Mouse (Mus musculus): ENCODE results near the gene Agpat4. TPM values are rescaled to one million over a fixed set of nuclear protein-coding genes. Genes with fewer than 3 reads are reported as not detected.

The Agpat4 gene
- polyA plus RNA-seq, 1 experiment = 50.1 TPM

DNA sequence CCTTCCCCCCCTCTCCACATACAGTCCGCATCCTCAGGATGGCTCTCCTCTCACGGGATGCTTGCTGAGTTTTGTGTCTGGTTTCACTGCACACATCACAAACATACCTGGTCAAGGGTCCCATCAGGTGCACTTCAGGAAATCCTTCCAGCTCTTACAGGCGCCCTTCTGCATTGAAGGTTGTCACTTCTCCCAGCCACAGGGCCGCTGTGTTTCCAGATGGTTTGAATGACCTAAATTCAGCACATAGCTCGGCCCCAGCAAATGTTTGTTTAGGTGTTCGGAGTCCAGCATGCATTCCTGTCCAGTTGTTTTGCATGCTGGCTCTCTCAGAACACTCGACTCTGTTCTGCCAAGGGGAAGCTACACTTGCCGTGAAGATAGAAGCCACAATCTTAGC is 65.8 kb downstream of the Agpat4 start:
- no peaks in the 10 kb centered on the region for H3K27me3 ChIP-seq (ENCODE audit: control insufficient read depth, insufficient read depth, low read length)
- no peak overlapping the region for H3K4me3 ChIP-seq (replicated peaks; ENCODE audit: insufficient read depth, low read depth, low read length)
- no peaks in the 10 kb centered on the region for H3K4me1 ChIP-seq (ENCODE audit: control insufficient read depth, insufficient read depth, low read length)
- 80% methylated on average over 8 of the region's 8 CpGs for WGBS
- no peak for DNase-seq
- no peak overlapping the region for H3K27ac ChIP-seq (ENCODE audit: insufficient read depth, low read length)
- TF ChIP-seq CTCF (IDR thresholded peaks at IDR 0.05; ENCODE audit: borderline replicate concordance, insufficient read depth, low read depth, low read length) (no peak), POLR2A (IDR thresholded peaks at IDR 0.05; ENCODE audit: borderline replicate concordance, insufficient read depth, low read length) (no peak)

GRCm38 (mm10) chr17:12185855-12186254 is 67.4 kb downstream of the Agpat4 start:
- 96% methylated on average over 4 of the region's 4 CpGs for WGBS
- H3K27ac ChIP-seq (ENCODE audit: insufficient read depth, low read length) = no peak overlapping the region
- no peaks in the 10 kb centered on the region for H3K4me1 ChIP-seq (ENCODE audit: control insufficient read depth, insufficient read depth, low read length)
- no peak for DNase-seq
- H3K27me3 ChIP-seq (ENCODE audit: control insufficient read depth, insufficient read depth, low read length) = no peaks in the 10 kb centered on the region
- no peak overlapping the region for H3K4me3 ChIP-seq (replicated peaks; ENCODE audit: insufficient read depth, low read depth, low read length)
- no peak for TF ChIP-seq POLR2A (IDR thresholded peaks at IDR 0.05; ENCODE audit: borderline replicate concordance, insufficient read depth, low read length)

DNA sequence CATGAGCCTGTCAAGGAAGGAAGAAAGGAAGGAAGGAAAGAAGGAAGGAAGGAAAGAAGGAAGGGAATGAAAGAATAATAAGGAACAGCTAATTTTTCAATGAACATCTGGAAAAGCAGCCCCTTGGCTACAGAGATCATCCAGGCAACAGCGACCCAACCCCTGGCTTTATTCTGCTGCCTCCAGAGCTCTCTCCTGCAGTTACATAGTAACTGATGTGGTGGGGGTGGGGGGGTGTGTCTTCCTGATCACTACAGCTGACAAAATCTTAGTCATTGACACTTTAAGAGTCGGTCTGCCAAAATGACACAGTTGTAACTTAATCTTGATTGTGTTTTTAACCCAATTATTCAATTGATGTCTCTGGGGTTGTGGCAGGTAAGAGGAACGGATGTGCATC is 67.8 kb downstream of the Agpat4 start:
- Histone ChIP-seq H3K4me1 (ENCODE audit: control insufficient read depth, insufficient read depth, low read length) (no peaks in the 10 kb centered on the region), H3K4me3 (replicated peaks; ENCODE audit: insufficient read depth, low read depth, low read length) (no peak overlapping the region), H3K27me3 (ENCODE audit: control insufficient read depth, insufficient read depth, low read length) (no peaks in the 10 kb centered on the region), H3K27ac (ENCODE audit: insufficient read depth, low read length) (no peak overlapping the region)
- 88% methylated on average over 3 of the region's 3 CpGs for WGBS
- no peak for DNase-seq
- TF ChIP-seq CTCF (IDR thresholded peaks at IDR 0.05; ENCODE audit: borderline replicate concordance, insufficient read depth, low read depth, low read length) = no peak
- TF ChIP-seq POLR2A (IDR thresholded peaks at IDR 0.05; ENCODE audit: borderline replicate concordance, insufficient read depth, low read length) = no peak

GRCm38 (mm10) chr17:12187782-12188181 is 69.3 kb downstream of the Agpat4 start:
- Histone ChIP-seq H3K4me3 (replicated peaks; ENCODE audit: insufficient read depth, low read depth, low read length) (no peak overlapping the region), H3K27me3 (ENCODE audit: control insufficient read depth, insufficient read depth, low read length) (no peaks in the 10 kb centered on the region), H3K4me1 (ENCODE audit: control insufficient read depth, insufficient read depth, low read length) (no peaks in the 10 kb centered on the region), H3K27ac (ENCODE audit: insufficient read depth, low read length) (no peak overlapping the region)
- TF ChIP-seq POLR2A (IDR thresholded peaks at IDR 0.05; ENCODE audit: borderline replicate concordance, insufficient read depth, low read length) = no peak
- no peak for TF ChIP-seq CTCF (IDR thresholded peaks at IDR 0.05; ENCODE audit: borderline replicate concordance, insufficient read depth, low read depth, low read length)
- 12% methylated on average over 1 of the region's 1 CpGs for WGBS
- DNase-seq = no peak

DNA sequence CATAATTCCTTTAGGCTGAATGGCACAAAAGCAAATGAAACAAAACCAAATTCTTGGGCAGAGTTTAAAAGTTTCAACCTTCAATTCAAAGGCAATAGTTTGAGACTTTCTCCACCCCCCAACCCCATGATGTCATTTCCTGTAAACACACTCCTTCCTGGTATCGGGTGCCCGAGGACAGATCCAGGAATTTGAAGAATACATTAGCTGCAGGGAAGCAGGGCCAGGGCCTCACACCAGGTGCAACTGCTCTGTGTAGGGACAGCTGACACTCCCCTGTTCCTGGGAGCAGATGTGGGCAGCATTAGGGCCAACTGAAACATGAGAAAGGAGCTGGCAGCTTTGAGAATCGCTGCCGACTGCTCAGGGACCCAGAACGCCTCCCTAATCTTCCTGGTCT is 76.6 kb downstream of the Agpat4 start:
- WGBS = 47% methylated on average over 5 of the region's 5 CpGs
- no peak for TF ChIP-seq POLR2A (IDR thresholded peaks at IDR 0.05; ENCODE audit: borderline replicate concordance, insufficient read depth, low read length)
- TF ChIP-seq CTCF (IDR thresholded peaks at IDR 0.05; ENCODE audit: borderline replicate concordance, insufficient read depth, low read depth, low read length) = no peak
- H3K27ac ChIP-seq (ENCODE audit: insufficient read depth, low read length) = no peak overlapping the region
- H3K4me1 ChIP-seq (ENCODE audit: control insufficient read depth, insufficient read depth, low read length) = no peaks in the 10 kb centered on the region
- no peak for DNase-seq
- no peaks in the 10 kb centered on the region for H3K27me3 ChIP-seq (ENCODE audit: control insufficient read depth, insufficient read depth, low read length)
- H3K4me3 ChIP-seq (replicated peaks; ENCODE audit: insufficient read depth, low read depth, low read length) = no peak overlapping the region

GRCm38 (mm10) chr17:12195604-12196003 is 77.1 kb downstream of the Agpat4 start:
- TF ChIP-seq POLR2A (IDR thresholded peaks at IDR 0.05; ENCODE audit: borderline replicate concordance, insufficient read depth, low read length) (no peak), CTCF (IDR thresholded peaks at IDR 0.05; ENCODE audit: borderline replicate concordance, insufficient read depth, low read depth, low read length) (no peak)
- WGBS = 63% methylated on average over 10 of the region's 10 CpGs

DNA sequence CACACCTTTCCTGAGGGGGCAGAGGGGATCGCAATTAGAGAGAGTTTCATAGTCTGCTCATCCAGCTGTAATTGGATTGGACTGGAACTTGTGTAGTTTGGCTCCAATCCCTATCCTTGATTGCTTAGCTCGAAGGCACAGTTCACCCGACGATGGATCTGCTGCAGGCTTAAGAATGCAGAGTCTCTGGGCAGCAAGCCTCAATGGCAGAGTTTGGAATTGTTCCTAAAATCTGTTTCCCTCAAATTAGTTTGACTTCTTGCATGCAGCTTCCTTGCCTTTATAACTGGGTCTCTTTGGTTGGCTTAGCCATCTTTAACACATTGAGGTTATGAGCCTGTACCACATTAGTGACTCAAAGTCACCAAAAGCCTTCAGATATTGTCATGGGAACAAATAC is 81.4 kb downstream of the Agpat4 start:
- Histone ChIP-seq H3K4me3 (replicated peaks; ENCODE audit: insufficient read depth, low read depth, low read length) (no peak overlapping the region), H3K27me3 (ENCODE audit: control insufficient read depth, insufficient read depth, low read length) (no peaks in the 10 kb centered on the region), H3K27ac (ENCODE audit: insufficient read depth, low read length) (no peak overlapping the region), H3K4me1 (ENCODE audit: control insufficient read depth, insufficient read depth, low read length) (peaks cover 12% of the 10 kb centered on the region; the same call in 1 of the 2 replicates)
- WGBS = 42% methylated on average over 4 of the region's 4 CpGs
- DNase-seq = no peak
- no peak for TF ChIP-seq CTCF (IDR thresholded peaks at IDR 0.05; ENCODE audit: borderline replicate concordance, insufficient read depth, low read depth, low read length)
- no peak for TF ChIP-seq POLR2A (IDR thresholded peaks at IDR 0.05; ENCODE audit: borderline replicate concordance, insufficient read depth, low read length)

More at GRCm38 (mm10) chr17:12195604-12196003, 77.1 kb downstream of the Agpat4 start:
- H3K27ac ChIP-seq (ENCODE audit: insufficient read depth, low read length) = no peak overlapping the region
- H3K4me1 ChIP-seq (ENCODE audit: control insufficient read depth, insufficient read depth, low read length) = no peaks in the 10 kb centered on the region
- H3K27me3 ChIP-seq (ENCODE audit: control insufficient read depth, insufficient read depth, low read length) = no peaks in the 10 kb centered on the region
- no peak for DNase-seq
- no peak overlapping the region for H3K4me3 ChIP-seq (replicated peaks; ENCODE audit: insufficient read depth, low read depth, low read length)

DNA sequence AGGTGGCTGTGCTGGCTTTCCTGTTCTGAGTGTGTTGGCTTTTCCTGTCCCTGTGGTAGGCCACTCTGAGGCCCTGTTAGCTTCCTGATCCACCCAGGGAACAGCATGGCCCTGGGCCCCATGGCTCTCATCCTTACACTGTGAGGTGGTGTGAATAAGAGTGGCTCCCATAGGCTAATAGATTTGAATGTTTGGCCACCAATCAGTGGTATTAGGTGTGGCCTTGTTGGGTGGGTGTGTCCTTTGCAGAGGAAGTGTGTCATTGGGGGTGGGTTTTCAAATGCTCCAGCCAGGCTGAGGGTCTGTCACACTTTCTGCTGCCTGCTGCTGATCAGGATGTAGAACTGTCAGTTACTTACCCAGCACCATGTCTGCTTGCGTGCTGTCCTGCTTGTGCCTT is 82.6 kb downstream of the Agpat4 start:
- Histone ChIP-seq H3K4me3 (replicated peaks; ENCODE audit: insufficient read depth, low read depth, low read length) (no peak overlapping the region), H3K27ac (ENCODE audit: insufficient read depth, low read length) (no peak overlapping the region), H3K27me3 (ENCODE audit: control insufficient read depth, insufficient read depth, low read length) (no peaks in the 10 kb centered on the region), H3K4me1 (ENCODE audit: control insufficient read depth, insufficient read depth, low read length) (peaks cover 23% of the 10 kb centered on the region)
- TF ChIP-seq POLR2A (IDR thresholded peaks at IDR 0.05; ENCODE audit: borderline replicate concordance, insufficient read depth, low read length) = no peak
- no peak for TF ChIP-seq CTCF (IDR thresholded peaks at IDR 0.05; ENCODE audit: borderline replicate concordance, insufficient read depth, low read depth, low read length)
- no peak for DNase-seq
- WGBS = 91% methylated on average over 1 of the region's 1 CpGs

Measured in cerebellum, adult 2 months (tissue).